16 mouse cellular contexts compared by ENCODE assay signal in genomic region chr14:95913293-95913692, GRCm38 (mm10). TPM values are rescaled to one million over a fixed set of nuclear protein-coding genes. Genes with fewer than 3 reads are reported as not detected.
DNase-seq lines count a peak whose midpoint lies in the region; TF ChIP-seq lines count a peak whose summit lies in the region.
"Had no signal": no experiment of that assay in that cellular context is flagged by ENCODE, and none has a peak within 500 bp of the region (broad histone marks: within the 10 kb centered on the region; RNA-seq: fewer than 3 reads in every experiment).

No protein-coding gene starts in this region.

- no peak for TF ChIP-seq CTCF in cerebellum, adult 2 months (IDR thresholded peaks at IDR 0.05; ENCODE audit: borderline replicate concordance, insufficient read depth, low read depth, low read length)

- H3K27me3 ChIP-seq in cerebellum, adult 2 months (ENCODE audit: control insufficient read depth, insufficient read depth, low read length): no peaks in the 10 kb centered on the region

- intact Hi-C loops in left cerebral cortex, postnatal 25 days (cut with DNase I): loop anchor here (1.0 kb wide), 1 partner anchor 36 kb away; no protein-coding TSS in a partner anchor

- H3K4me3 ChIP-seq in cerebellum, adult 2 months (replicated peaks; ENCODE audit: insufficient read depth, low read depth, low read length): no peak overlapping the region

- peak; percentile 35 to 62 for DNase-seq in cerebellum, adult 2 months
- DNase-seq in cerebellum, adult 11-12 months: no peak
- DNase-seq in brain, adult 2 months (ENCODE audit: low read depth, low spot score): peak; percentile 87
- peak; percentile 76 to 90 for DNase-seq in layer of hippocampus, adult 8-10 months (ENCODE audit: low spot score in 2 of 2)
- peak; percentile 75 to 95 for DNase-seq in left cerebral cortex, postnatal 25 days (ENCODE audit: low spot score in 2 of 2)
- no peak for DNase-seq in urinary bladder, postnatal 36 days (ENCODE audit: low spot score in 2 of 2)
- no peak for DNase-seq in urinary bladder, postnatal 10 days (ENCODE audit: low spot score)
- no peak for DNase-seq in lung, postnatal 36 days
- DNase-seq: heart, postnatal 36 days; kidney, adult 9 months; liver; spleen, adult 18-20 months; thymus, adult 18-20 months had no signal

- TF ChIP-seq POLR2A in cerebellum, adult 2 months (IDR thresholded peaks at IDR 0.05; ENCODE audit: borderline replicate concordance, insufficient read depth, low read length): no peak

- H3K27ac ChIP-seq in cerebellum, adult 2 months (ENCODE audit: insufficient read depth, low read length): no peak overlapping the region

- no peaks in the 10 kb centered on the region for H3K4me1 ChIP-seq in cerebellum, adult 2 months (ENCODE audit: control insufficient read depth, insufficient read depth, low read length)

- 13% methylated on average over 2 of the region's 2 CpGs for WGBS in cerebellum, adult 2 months

RNA-seq across cellular contexts. Expression of gene 4921530L21Rik, which starts 32.2 kb away (rescaled TPM):
- polyA plus RNA-seq in cerebellum, adult 2 months (2012; rRNA removed): not detected in 2 replicates
- total RNA-seq in layer of hippocampus, adult 8-10 months (2022): not detected
- not detected for total RNA-seq in left cerebral cortex, postnatal 25 days (2021)
- total RNA-seq: ES-E14; granulocyte monocyte progenitor cell, adult 5-6 weeks; heart, postnatal 36 days had no signal
- polyA plus RNA-seq: neural tube, embryonic 11.5 days had no signal

Comparison
In these comparisons a context has a peak if more than half of its experiments do, and no peak if none do; other contexts are left out.
1. DNase-seq: peak in cerebellum, adult 2 months (2 of 2), brain, adult 2 months (single experiment), layer of hippocampus, adult 8-10 months (2 of 2) and left cerebral cortex, postnatal 25 days (2 of 2); none in cerebellum, adult 11-12 months (single experiment), urinary bladder, postnatal 36 days (0 of 2), urinary bladder, postnatal 10 days (single experiment) and lung, postnatal 36 days (single experiment).